Mouse (Mus musculus) erythroblast, embryonic 14.5 days (primary cell): ENCODE measurements around the gene Aim2.

Source experiments
- GATA1 ChIP-seq: IDR thresholded peaks from 2 replicates; pipeline ENCODE4 v1.6.1; 2012; ENCODE audit warnings: low read length, inconsistent platforms, mixed read lengths
- TAL1 ChIP-seq: IDR thresholded peaks from 3 replicates; pipeline ENCODE4 v1.6.1; 2012; ENCODE audit warnings: low read length, inconsistent platforms, mixed read lengths

- TF ChIP-seq GATA1 (no peak), TAL1 (no peak)
These were observed 35.0 kb upstream of the Aim2 start for GRCm38 (mm10) chr1:173315725-173316124.
